Mouse (Mus musculus): ENCODE results near the gene Dcaf1. TPM values are rescaled to one million over a fixed set of nuclear protein-coding genes. Genes with fewer than 3 reads are reported as not detected.

Gene Dcaf1
- polyA plus RNA-seq (2015; fragmentation: Nextera tagmentation; extraction: Ambion mirVana) = 19.2 and 19.7 TPM in 2 replicates

DNA sequence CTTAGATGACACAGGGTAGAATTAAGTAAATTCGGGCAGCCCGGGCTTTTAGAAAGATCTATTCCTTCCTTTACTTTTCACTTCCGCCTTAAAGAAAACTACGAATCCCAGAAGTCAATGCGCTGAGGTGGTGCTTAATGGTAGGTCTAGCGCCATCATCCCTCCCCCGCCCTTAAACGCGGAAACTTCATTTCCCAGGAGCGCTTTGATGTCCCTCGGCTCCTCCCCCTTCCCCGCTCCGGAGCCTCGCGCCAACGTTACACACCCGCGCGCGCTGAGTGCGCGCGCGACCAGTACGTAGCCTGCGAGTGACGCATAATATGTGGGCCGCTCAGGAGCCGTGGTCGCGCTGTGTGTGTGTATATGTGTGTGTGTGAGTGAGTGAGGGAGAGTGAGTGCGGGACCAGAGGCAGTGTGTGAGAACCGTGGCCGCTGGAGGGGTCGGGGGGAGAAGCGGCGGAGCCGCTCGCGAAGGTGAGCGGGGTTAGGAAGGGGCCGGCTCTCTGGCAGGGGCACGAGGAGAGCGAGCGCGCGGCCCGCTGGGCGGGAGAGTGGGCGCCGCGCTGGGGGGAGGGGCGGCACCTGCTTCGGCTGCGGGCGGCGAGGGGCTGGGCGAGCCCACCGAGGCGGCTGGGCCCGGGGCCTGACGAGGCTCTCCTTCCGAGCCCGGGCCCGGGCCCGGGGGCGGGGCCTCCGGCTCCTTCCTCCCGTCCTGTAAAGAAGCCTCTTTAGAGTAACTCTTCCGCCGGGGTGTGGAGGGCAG is at the start of gene Dcaf1:
TSS of gene Dcaf1 (plus strand) at position 257 of the 763 bp plus-strand sequence.
- peak within 1 kb of the TSS; percentile 91 for H3K9ac ChIP-seq (ENCODE audit: low read length)
- peak within 1 kb of the TSS; percentile 73 for H3K4me3 ChIP-seq (replicated peaks; ENCODE audit: low read length)
- H3K4me2 ChIP-seq (ENCODE audit: low read depth, low read length) = peak within 1 kb of the TSS; percentile 56
- ATAC-seq (ENCODE audit: insufficient read depth, low FRiP score) = peak; percentile 99
- WGBS = under 1% methylated on average over 66 of the region's 71 CpGs
- peak within 1 kb of the TSS; percentile 89 for H3K27ac ChIP-seq (ENCODE audit: low read length)
- H3K9me3 ChIP-seq (replicated peaks; ENCODE audit: control insufficient read depth, low read length) = no peaks in the 10 kb centered on the region
- H3K36me3 ChIP-seq (ENCODE audit: control insufficient read depth, insufficient read depth, low read length) = no peaks in the 10 kb centered on the region
- no peaks in the 10 kb centered on the region for H3K27me3 ChIP-seq (ENCODE audit: control insufficient read depth, insufficient read depth, low read length)
- 0 out of 2 replicates have a peak, but pooled peaks cover 4% of the 10 kb centered on the region for H3K4me1 ChIP-seq (ENCODE audit: control insufficient read depth, insufficient read depth, low read length)

GRCm38 (mm10) chr9:106776116-106776515 is 45.6 kb upstream of the Dcaf1 start:
- WGBS = 87% methylated on average over 1 of the region's 1 CpGs
- no peak for ATAC-seq (ENCODE audit: insufficient read depth, low FRiP score)

GRCm38 (mm10) chr9:106777423-106777822 is 44.3 kb upstream of the Dcaf1 start:
- no peaks in the 10 kb centered on the region for H3K36me3 ChIP-seq (ENCODE audit: control insufficient read depth, insufficient read depth, low read length)
- H3K27me3 ChIP-seq (ENCODE audit: control insufficient read depth, insufficient read depth, low read length) = no peaks in the 10 kb centered on the region
- no peak for ATAC-seq (ENCODE audit: insufficient read depth, low FRiP score)
- no peak overlapping the region for H3K4me3 ChIP-seq (replicated peaks; ENCODE audit: low read length)
- no peaks in the 10 kb centered on the region for H3K4me1 ChIP-seq (ENCODE audit: control insufficient read depth, insufficient read depth, low read length)
- no peaks in the 10 kb centered on the region for H3K9me3 ChIP-seq (replicated peaks; ENCODE audit: control insufficient read depth, low read length)
- no peak overlapping the region for H3K27ac ChIP-seq (ENCODE audit: low read length)
- 82% methylated on average over 3 of the region's 3 CpGs for WGBS
- no peak overlapping the region for H3K4me2 ChIP-seq (ENCODE audit: low read depth, low read length)
- no peak overlapping the region for H3K9ac ChIP-seq (ENCODE audit: low read length)

More at GRCm38 (mm10) chr9:106776116-106776515, 45.6 kb upstream of the Dcaf1 start:
- no peak overlapping the region for H3K27ac ChIP-seq (ENCODE audit: low read length)
- H3K36me3 ChIP-seq (ENCODE audit: control insufficient read depth, insufficient read depth, low read length) = no peaks in the 10 kb centered on the region
- no peaks in the 10 kb centered on the region for H3K9me3 ChIP-seq (replicated peaks; ENCODE audit: control insufficient read depth, low read length)
- no peaks in the 10 kb centered on the region for H3K27me3 ChIP-seq (ENCODE audit: control insufficient read depth, insufficient read depth, low read length)
- H3K4me3 ChIP-seq (replicated peaks; ENCODE audit: low read length) = no peak overlapping the region
- H3K9ac ChIP-seq (ENCODE audit: low read length) = no peak overlapping the region
- no peak overlapping the region for H3K4me2 ChIP-seq (ENCODE audit: low read depth, low read length)
- H3K4me1 ChIP-seq (ENCODE audit: control insufficient read depth, insufficient read depth, low read length) = 0 out of 2 replicates have a peak, but pooled peaks cover 3% of the 10 kb centered on the region

- 89% methylated on average over 4 of the region's 4 CpGs for WGBS
- H3K36me3 ChIP-seq (ENCODE audit: control insufficient read depth, insufficient read depth, low read length) = no peaks in the 10 kb centered on the region
- H3K27ac ChIP-seq (ENCODE audit: low read length) = no peak overlapping the region
- no peak overlapping the region for H3K9ac ChIP-seq (ENCODE audit: low read length)
- no peak overlapping the region for H3K4me3 ChIP-seq (replicated peaks; ENCODE audit: low read length)
- no peak for ATAC-seq (ENCODE audit: insufficient read depth, low FRiP score)
- H3K27me3 ChIP-seq (ENCODE audit: control insufficient read depth, insufficient read depth, low read length) = no peaks in the 10 kb centered on the region
- no peak overlapping the region for H3K4me2 ChIP-seq (ENCODE audit: low read depth, low read length)
- H3K4me1 ChIP-seq (ENCODE audit: control insufficient read depth, insufficient read depth, low read length) = no peaks in the 10 kb centered on the region
- no peaks in the 10 kb centered on the region for H3K9me3 ChIP-seq (replicated peaks; ENCODE audit: control insufficient read depth, low read length)
Measured at GRCm38 (mm10) chr9:106778319-106778718, 43.4 kb upstream of the Dcaf1 start.

GRCm38 (mm10) chr9:106780086-106780485 is 41.6 kb upstream of the Dcaf1 start:
- no peaks in the 10 kb centered on the region for H3K27me3 ChIP-seq (ENCODE audit: control insufficient read depth, insufficient read depth, low read length)
- H3K27ac ChIP-seq (ENCODE audit: low read length) = no peak overlapping the region
- H3K9me3 ChIP-seq (replicated peaks; ENCODE audit: control insufficient read depth, low read length) = no peaks in the 10 kb centered on the region
- H3K4me2 ChIP-seq (ENCODE audit: low read depth, low read length) = no peak overlapping the region
- H3K4me1 ChIP-seq (ENCODE audit: control insufficient read depth, insufficient read depth, low read length) = no peaks in the 10 kb centered on the region
- no peaks in the 10 kb centered on the region for H3K36me3 ChIP-seq (ENCODE audit: control insufficient read depth, insufficient read depth, low read length)
- no peak for ATAC-seq (ENCODE audit: insufficient read depth, low FRiP score)
- H3K4me3 ChIP-seq (replicated peaks; ENCODE audit: low read length) = no peak overlapping the region
- no peak overlapping the region for H3K9ac ChIP-seq (ENCODE audit: low read length)
- 83% methylated on average over 3 of the region's 3 CpGs for WGBS

- Histone ChIP-seq H3K4me2 (ENCODE audit: low read depth, low read length) (no peak overlapping the region), H3K9me3 (replicated peaks; ENCODE audit: control insufficient read depth, low read length) (no peaks in the 10 kb centered on the region), H3K27me3 (ENCODE audit: control insufficient read depth, insufficient read depth, low read length) (no peaks in the 10 kb centered on the region), H3K36me3 (ENCODE audit: control insufficient read depth, insufficient read depth, low read length) (no peaks in the 10 kb centered on the region), H3K4me1 (ENCODE audit: control insufficient read depth, insufficient read depth, low read length) (peaks cover 4% of the 10 kb centered on the region), H3K9ac (ENCODE audit: low read length) (no peak overlapping the region), H3K4me3 (replicated peaks; ENCODE audit: low read length) (no peak overlapping the region), H3K27ac (ENCODE audit: low read length) (no peak overlapping the region)
- WGBS = 93% methylated on average over 2 of the region's 2 CpGs
- ATAC-seq (ENCODE audit: insufficient read depth, low FRiP score) = no peak
Measured at GRCm38 (mm10) chr9:106783554-106783953, 38.1 kb upstream of the Dcaf1 start.

- 66% methylated on average over 3 of the region's 3 CpGs for WGBS
- Histone ChIP-seq H3K4me3 (replicated peaks; ENCODE audit: low read length) (no peak overlapping the region), H3K36me3 (ENCODE audit: control insufficient read depth, insufficient read depth, low read length) (no peaks in the 10 kb centered on the region), H3K9me3 (replicated peaks; ENCODE audit: control insufficient read depth, low read length) (no peaks in the 10 kb centered on the region), H3K4me2 (ENCODE audit: low read depth, low read length) (no peak overlapping the region), H3K9ac (ENCODE audit: low read length) (no peak overlapping the region), H3K27ac (ENCODE audit: low read length) (no peak overlapping the region), H3K4me1 (ENCODE audit: control insufficient read depth, insufficient read depth, low read length) (peaks cover 8% of the 10 kb centered on the region), H3K27me3 (ENCODE audit: control insufficient read depth, insufficient read depth, low read length) (no peaks in the 10 kb centered on the region)
- no peak for ATAC-seq (ENCODE audit: insufficient read depth, low FRiP score)
Measured at GRCm38 (mm10) chr9:106785206-106785605, 36.5 kb upstream of the Dcaf1 start.

DNA sequence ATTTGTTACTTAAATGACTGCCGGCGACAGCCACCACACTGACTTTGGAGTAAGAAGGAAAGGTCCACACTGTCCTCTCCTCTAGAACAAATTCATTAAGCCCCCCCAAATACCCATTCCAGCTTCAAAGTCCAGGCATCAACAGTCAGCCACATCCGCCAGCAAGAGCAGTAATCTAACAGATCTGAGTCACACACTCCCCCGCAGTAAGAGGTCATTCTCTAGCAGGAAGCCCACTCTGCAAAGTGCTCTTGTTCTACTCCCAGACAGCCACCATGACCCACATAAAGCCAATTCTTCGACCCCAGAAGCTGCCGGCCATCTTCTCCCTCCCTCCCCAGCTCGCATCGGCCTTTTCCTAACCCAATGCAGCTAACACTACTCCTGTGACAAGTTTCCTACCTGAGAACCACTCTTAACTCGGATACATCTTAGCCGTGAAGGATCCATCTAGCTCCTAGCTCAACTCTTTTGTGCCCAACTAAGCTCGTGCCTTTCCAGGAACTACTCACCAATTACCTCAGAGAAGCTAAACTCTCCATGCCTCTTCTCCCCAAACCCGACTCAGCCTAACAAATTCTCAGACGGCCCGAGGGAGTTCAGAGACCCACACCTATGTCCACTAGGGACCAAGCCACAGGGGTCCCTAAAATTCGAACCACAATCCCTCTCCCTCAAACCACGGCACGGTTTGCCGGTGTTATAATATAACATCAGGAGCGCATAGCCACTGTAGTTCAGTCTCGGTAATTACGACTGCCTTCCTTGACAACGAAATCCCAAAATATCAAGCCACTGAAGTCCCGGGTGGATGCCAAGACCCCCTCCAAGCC is 33.5 kb upstream of the Dcaf1 start:
- Histone ChIP-seq H3K27me3 (ENCODE audit: control insufficient read depth, insufficient read depth, low read length) (no peaks in the 10 kb centered on the region), H3K4me1 (ENCODE audit: control insufficient read depth, insufficient read depth, low read length) (peaks cover 8% of the 10 kb centered on the region), H3K36me3 (ENCODE audit: control insufficient read depth, insufficient read depth, low read length) (no peaks in the 10 kb centered on the region), H3K4me2 (ENCODE audit: low read depth, low read length) (peak overlapping the region; percentile 78), H3K4me3 (replicated peaks; ENCODE audit: low read length) (peak overlapping the region; percentile 100), H3K9me3 (replicated peaks; ENCODE audit: control insufficient read depth, low read length) (no peaks in the 10 kb centered on the region), H3K9ac (ENCODE audit: low read length) (peak overlapping the region; percentile 100), H3K27ac (ENCODE audit: low read length) (peak overlapping the region; percentile 89)
- 6% methylated on average over 23 of the region's 23 CpGs for WGBS
- no peak for ATAC-seq (ENCODE audit: insufficient read depth, low FRiP score)

GRCm38 (mm10) chr9:106788812-106789321 is 32.8 kb upstream of the Dcaf1 start, which contains the start of gene Rad54l2:
Rad54l2 (minus strand) TSS chr9:106789194.
- Histone ChIP-seq H3K9me3 (replicated peaks; ENCODE audit: control insufficient read depth, low read length) (no peaks in the 10 kb centered on the region), H3K4me1 (ENCODE audit: control insufficient read depth, insufficient read depth, low read length) (peaks cover 8% of the 10 kb centered on the region), H3K27me3 (ENCODE audit: control insufficient read depth, insufficient read depth, low read length) (no peaks in the 10 kb centered on the region), H3K4me2 (ENCODE audit: low read depth, low read length) (peak within 1 kb of the TSS; percentile 78), H3K36me3 (ENCODE audit: control insufficient read depth, insufficient read depth, low read length) (no peaks in the 10 kb centered on the region), H3K9ac (ENCODE audit: low read length) (peak within 1 kb of the TSS; percentile 100), H3K4me3 (replicated peaks; ENCODE audit: low read length) (peak within 1 kb of the TSS; percentile 100), H3K27ac (ENCODE audit: low read length) (peak within 1 kb of the TSS; percentile 89)
- under 1% methylated on average over 49 of the region's 49 CpGs for WGBS
- ATAC-seq (ENCODE audit: insufficient read depth, low FRiP score) = peak; percentile 90
